Mouse (Mus musculus) MEL (cell line): ENCODE results near the gene Bcas2. TPM values are rescaled to one million over a fixed set of nuclear protein-coding genes. Genes with fewer than 3 reads are reported as not detected.

ENCODE experiments used
- DNase-seq: peaks from one replicate; pipeline ENCODE4 v3.0.0; 2011; ENCODE audit warnings: low read depth, low spot score
- H3K27ac ChIP-seq: 2 replicates; pipeline ENCODE4 v1.5.1; 2012; ENCODE audit warnings: low read depth, mild to moderate bottlenecking, control low read depth, low read length, moderate library complexity; ENCODE audit not compliant: control insufficient read depth
- H3K27me3 ChIP-seq, 2 experiments: fragments of 150-350 bp in 1 of 2; sonication (generic) in 1 of 2; 2 replicates each; pipeline ENCODE4 v1.6.1; 2012; ENCODE audit warnings: low read length in 2 of 2, mild to moderate bottlenecking in 2 of 2, improper control_type of control experiment in 1 of 2, moderate library complexity in 1 of 2; ENCODE audit not compliant: insufficient read depth in 2 of 2, control insufficient read depth in 1 of 2
- H3K36me3 ChIP-seq, 2 experiments: 2 replicates each; pipeline ENCODE4 v1.6.1; 2012 to 2014; ENCODE audit warnings: low read length in 2 of 2, improper control_type of control experiment in 1 of 2, inconsistent platforms in 1 of 2, mild to moderate bottlenecking in 1 of 2; ENCODE audit not compliant: insufficient read depth in 2 of 2, control insufficient read depth in 1 of 2
- H3K4me1 ChIP-seq, 2 experiments: fragments of 150-350 bp in 1 of 2; sonication (generic) in 1 of 2; 2 replicates each; pipeline ENCODE4 v1.6.1; 2012; ENCODE audit warnings: low read length in 2 of 2, improper control_type of control experiment in 1 of 2, mild to moderate bottlenecking in 1 of 2; ENCODE audit not compliant: insufficient read depth in 2 of 2, control insufficient read depth in 1 of 2
- H3K4me3 ChIP-seq, 2 experiments: fragments of 150-350 bp in 1 of 2; sonication (generic) in 1 of 2; 2 replicates each; pipeline ENCODE4 v1.5.1; 2012; ENCODE audit warnings: low read depth in 2 of 2, low read length in 2 of 2, mild to moderate bottlenecking in 2 of 2, moderate library complexity in 2 of 2, control low read depth in 1 of 2, improper control_type of control experiment in 1 of 2; ENCODE audit not compliant: control insufficient read depth in 1 of 2, insufficient read depth in 1 of 2
- H3K79me2 ChIP-seq: 2 replicates; pipeline ENCODE4 v1.6.1; 2012; ENCODE audit warnings: mild to moderate bottlenecking, low read length, moderate library complexity; ENCODE audit not compliant: control insufficient read depth, poor library complexity, insufficient read depth
- H3K9ac ChIP-seq: 2 replicates; pipeline ENCODE4 v1.6.1; 2012; ENCODE audit warnings: low read depth, mild to moderate bottlenecking, control low read depth, low read length, moderate library complexity; ENCODE audit not compliant: control insufficient read depth, poor library complexity, severe bottlenecking
- H3K9me3 ChIP-seq: fragments of 150-350 bp; sonication (generic); replicated peaks from 2 replicates; pipeline ENCODE4 v1.6.1; 2012; ENCODE audit warnings: mild to moderate bottlenecking, low read length, improper control_type of control experiment, moderate library complexity; ENCODE audit not compliant: insufficient read depth
- CHD1 ChIP-seq: IDR thresholded peaks from 2 replicates; pipeline ENCODE4 v1.6.1; 2012; ENCODE audit warnings: low read depth, mild to moderate bottlenecking, inconsistent platforms, low read length, improper control_type of control experiment
- CHD2 ChIP-seq: IDR thresholded peaks from 2 replicates; pipeline ENCODE4 v1.6.1; 2011; ENCODE audit warnings: low read length, improper control_type of control experiment
- E2F4 ChIP-seq: IDR thresholded peaks from 2 replicates; pipeline ENCODE4 v1.6.1; 2011; ENCODE audit warnings: low read depth, low read length, improper control_type of control experiment, borderline replicate concordance
- ELF1 ChIP-seq: IDR thresholded peaks from 2 replicates; pipeline ENCODE4 v1.6.1; 2014; ENCODE audit warnings: low read depth, mild to moderate bottlenecking, inconsistent platforms, low read length, improper control_type of control experiment, moderate library complexity
- EP300 ChIP-seq, 2 experiments: IDR thresholded peaks; 2 replicates each; pipeline ENCODE4 v1.6.1; 2011; ENCODE audit warnings: improper control_type of control experiment in 2 of 2, low read length in 2 of 2, low read depth in 1 of 2, mild to moderate bottlenecking in 1 of 2
- ETS1 ChIP-seq: IDR thresholded peaks from 2 replicates; pipeline ENCODE4 v1.6.1; 2012; ENCODE audit warnings: low read depth, mild to moderate bottlenecking, inconsistent platforms, low read length, improper control_type of control experiment, moderate library complexity
- HCFC1 ChIP-seq: IDR thresholded peaks from 2 replicates; pipeline ENCODE4 v1.6.1; 2012; ENCODE audit warnings: low read depth, mild to moderate bottlenecking, inconsistent platforms, low read length, improper control_type of control experiment, moderate library complexity
- KAT2A ChIP-seq: conservative IDR thresholded peaks from 2 replicates; pipeline ENCODE4 v1.6.1; 2012; ENCODE audit warnings: low read depth, low read length, improper control_type of control experiment, inconsistent platforms
- MAFK ChIP-seq: IDR thresholded peaks from 2 replicates; pipeline ENCODE4 v1.6.1; 2011; ENCODE audit warnings: low read depth, mild to moderate bottlenecking, low read length, improper control_type of control experiment, borderline replicate concordance
- MAX ChIP-seq: IDR thresholded peaks from 2 replicates; pipeline ENCODE4 v1.6.1; 2011; ENCODE audit warnings: low read length, improper control_type of control experiment
- MAZ ChIP-seq: IDR thresholded peaks from 2 replicates; pipeline ENCODE4 v1.6.1; 2012; ENCODE audit warnings: low read depth, mild to moderate bottlenecking, inconsistent platforms, low read length, improper control_type of control experiment
- MYC ChIP-seq: IDR thresholded peaks from 2 replicates; pipeline ENCODE4 v1.6.1; 2011; ENCODE audit warnings: low read depth, mild to moderate bottlenecking, low read length, improper control_type of control experiment, moderate library complexity
- NELFE ChIP-seq: IDR thresholded peaks from 2 replicates; pipeline ENCODE4 v1.6.1; 2011; ENCODE audit warnings: low read depth, low read length, improper control_type of control experiment
- POLR2AphosphoS2 ChIP-seq: IDR thresholded peaks from 2 replicates; pipeline ENCODE4 v1.6.1; 2011; ENCODE audit warnings: low read length, improper control_type of control experiment
- RCOR1 ChIP-seq: IDR thresholded peaks from 2 replicates; pipeline ENCODE4 v1.6.1; 2012; ENCODE audit warnings: low read depth, mild to moderate bottlenecking, inconsistent platforms, low read length, improper control_type of control experiment
- SIN3A ChIP-seq: IDR thresholded peaks from 2 replicates; pipeline ENCODE4 v1.6.1; 2012; ENCODE audit warnings: low read length, improper control_type of control experiment, inconsistent platforms
- TAL1 ChIP-seq: IDR thresholded peaks from 2 replicates; pipeline ENCODE4 v1.6.1; 2012; ENCODE audit warnings: mild to moderate bottlenecking, inconsistent platforms, low read length, moderate library complexity, mixed read lengths
- TBP ChIP-seq: IDR thresholded peaks from 2 replicates; pipeline ENCODE4 v1.8.0; 2011; ENCODE audit warnings: low read depth, low read length, improper control_type of control experiment
- TCF12 ChIP-seq: IDR thresholded peaks from 2 replicates; pipeline ENCODE4 v1.6.1; 2014; ENCODE audit warnings: low read depth, mild to moderate bottlenecking, inconsistent platforms, low read length, improper control_type of control experiment, moderate library complexity
- UBTF ChIP-seq: IDR thresholded peaks from 2 replicates; pipeline ENCODE4 v1.6.1; 2012; ENCODE audit warnings: low read depth, mild to moderate bottlenecking, inconsistent platforms, low read length, improper control_type of control experiment, moderate library complexity, borderline replicate concordance; ENCODE audit not compliant: insufficient read depth
- USF1 ChIP-seq: IDR thresholded peaks from 2 replicates; pipeline ENCODE4 v1.6.1; 2014; ENCODE audit warnings: low read depth, mild to moderate bottlenecking, inconsistent platforms, low read length, improper control_type of control experiment, moderate library complexity
- ZC3H11A ChIP-seq: IDR thresholded peaks from 2 replicates; pipeline ENCODE4 v1.6.1; 2012; ENCODE audit warnings: low read depth, mild to moderate bottlenecking, inconsistent platforms, low read length, improper control_type of control experiment
- ZKSCAN1 ChIP-seq: IDR thresholded peaks from 2 replicates; pipeline ENCODE4 v1.6.1; 2012; ENCODE audit warnings: low read depth, mild to moderate bottlenecking, inconsistent platforms, low read length, improper control_type of control experiment, moderate library complexity
- ZMIZ1 ChIP-seq: IDR thresholded peaks from 2 replicates; pipeline ENCODE4 v1.6.1; 2012; ENCODE audit warnings: low read depth, mild to moderate bottlenecking, inconsistent platforms, low read length, improper control_type of control experiment, moderate library complexity
- ZNF384 ChIP-seq: IDR thresholded peaks from 2 replicates; pipeline ENCODE4 v1.6.1; 2012; ENCODE audit warnings: low read depth, mild to moderate bottlenecking, inconsistent platforms, low read length, improper control_type of control experiment
- polyA plus RNA-seq, 2 experiments: library from polyadenylated mRNA; stranded (reverse) in 1 of 2; unstranded in 1 of 2; fragments of >175 nt in 1 of 2; fragments of >200 nt in 1 of 2; gene quantifications; 2 replicates each; pipeline versions ENCODE4 v1.2.1 to v1.2.4; 2012; ENCODE audit warnings: low replicate concordance in 2 of 2, low read depth in 1 of 2; ENCODE audit not compliant: insufficient read length in 2 of 2, insufficient read depth in 1 of 2, missing spikeins in 1 of 2
- total RNA-seq: library from RNA; depleted of rRNA; stranded (reverse); fragments of 300-350 nt; gene quantifications from 2 replicates; pipeline ENCODE4 v1.2.3, GENCODE M21; 2012

The Bcas2 gene
- total and polyA plus RNA-seq, 3 experiments, result 117 to 166 TPM; not detected in 1

DNA sequence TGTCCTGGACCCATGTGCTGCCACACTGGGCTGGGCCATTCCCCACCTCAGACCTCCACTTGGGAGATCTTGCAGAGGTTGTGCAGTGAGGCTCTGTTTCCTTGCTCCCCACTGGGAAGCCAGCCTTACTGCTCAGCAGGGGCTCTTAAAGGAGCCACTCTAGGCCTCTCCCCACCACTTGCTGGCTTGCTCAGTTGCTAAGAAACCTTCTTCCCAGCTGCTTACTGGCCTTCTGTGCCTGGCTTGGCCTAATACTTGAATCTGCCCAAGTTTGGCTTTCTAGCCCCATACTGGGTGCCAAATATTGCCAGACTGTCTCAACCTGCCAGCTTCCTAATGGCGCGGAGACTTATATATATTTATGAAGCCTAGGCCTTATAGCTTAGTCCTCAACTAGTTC is 17.4 kb downstream of the Bcas2 start:
- DNase-seq, result no peak
- Histone ChIP-seq H3K4me3 (no peak overlapping the region), H3K27me3 (no peaks in the 10 kb centered on the region)
- TF ChIP-seq SIN3A (no peak), MAFK (no peak), RCOR1 (no peak), UBTF (no peak), USF1 (no peak), ZKSCAN1 (no peak), MAZ (no peak), CHD2 (no peak), E2F4 (no peak), ZNF384 (no peak), TBP (no peak), NELFE (no peak)
- TF ChIP-seq, all 39 proteins: peak for 0
- H3K79me2 ChIP-seq, result no peaks in the 10 kb centered on the region
- no peaks in the 10 kb centered on the region for H3K36me3 ChIP-seq
- H3K4me1 ChIP-seq, result no peaks in the 10 kb centered on the region
- no peak overlapping the region for H3K9ac ChIP-seq
- no peaks in the 10 kb centered on the region for H3K9me3 ChIP-seq
- H3K27ac ChIP-seq, result no peak overlapping the region

DNA sequence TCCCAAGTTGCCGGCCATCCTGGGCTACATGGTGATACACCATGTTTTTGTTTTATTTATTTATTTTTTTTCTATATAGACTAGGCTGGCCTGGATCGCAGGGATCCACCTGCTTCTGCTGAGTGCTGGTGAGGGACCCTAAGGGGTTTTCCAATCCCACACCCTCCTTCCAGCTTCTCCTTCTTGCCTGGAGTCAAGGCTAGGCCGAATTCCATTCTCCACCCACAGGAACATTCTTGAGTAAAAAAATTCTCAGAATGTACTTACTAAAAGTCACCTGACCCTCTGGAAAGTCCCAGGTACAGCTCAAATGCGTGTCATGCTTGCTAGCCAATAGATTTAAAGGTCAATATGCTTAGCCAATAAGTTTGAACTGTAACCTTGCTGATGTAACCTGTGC is 20.7 kb downstream of the Bcas2 start:
- no peaks in the 10 kb centered on the region for H3K27me3 ChIP-seq
- no peak overlapping the region for H3K4me3 ChIP-seq
- DNase-seq, result no peak
- H3K9ac ChIP-seq, result no peak overlapping the region
- TF ChIP-seq NELFE (no peak), ZC3H11A (no peak), TCF12 (no peak), HCFC1 (no peak), KAT2A (no peak), TAL1 (no peak), CHD1 (no peak), MAZ (no peak), MAX (no peak), MAFK (no peak), ETS1 (no peak), UBTF (no peak), ZMIZ1 (no peak), ELF1 (no peak), MYC (no peak), POLR2AphosphoS2 (no peak), EP300 (IDR thresholded peaks at IDR 0.05; ENCODE audit: low read depth in 1 of 2, low read length in 2 of 2) (no peak)
- H3K9me3 ChIP-seq, result no peaks in the 10 kb centered on the region; the same call in 1 of the 2 replicates
- H3K27ac ChIP-seq, result no peak overlapping the region
- H3K79me2 ChIP-seq, result no peaks in the 10 kb centered on the region
- H3K4me1 ChIP-seq, result peaks cover 2 to 5% of the 10 kb centered on the region in 2 experiments; a peak in 2 of 4 replicates
- H3K36me3 ChIP-seq, result peaks cover 0 to 3% of the 10 kb centered on the region in 2 experiments; a peak in 2 of 4 replicates
